Mouse (Mus musculus) c-Kit-negative CD71-positive TER-119-positive erythroid progenitor cells, embryonic 14.5 days (primary cell): ENCODE measurements at regions not wholly inside any gene's neighbourhood (a gene's known extent, or its start where the extent isn't known, plus 50 kb on each side); places are given as distances from the start of the nearest gene placed in this dataset.
"Not testable (repeated sequence)": the region's sequence is repeated elsewhere in the genome, so short reads cannot be mapped to it uniquely, and the experiment has no call there.

ENCODE experiments used
- DNase-seq: peaks from one replicate; pipeline ENCODE4 v3.0.0-alpha.2; 2013; ENCODE audit warnings: low read depth, low spot score

- DNase-seq = no peak
These were observed 420.9 kb downstream of the 1190002N15Rik start for GRCm38 (mm10) chr9:94116961-94117360.

DNA sequence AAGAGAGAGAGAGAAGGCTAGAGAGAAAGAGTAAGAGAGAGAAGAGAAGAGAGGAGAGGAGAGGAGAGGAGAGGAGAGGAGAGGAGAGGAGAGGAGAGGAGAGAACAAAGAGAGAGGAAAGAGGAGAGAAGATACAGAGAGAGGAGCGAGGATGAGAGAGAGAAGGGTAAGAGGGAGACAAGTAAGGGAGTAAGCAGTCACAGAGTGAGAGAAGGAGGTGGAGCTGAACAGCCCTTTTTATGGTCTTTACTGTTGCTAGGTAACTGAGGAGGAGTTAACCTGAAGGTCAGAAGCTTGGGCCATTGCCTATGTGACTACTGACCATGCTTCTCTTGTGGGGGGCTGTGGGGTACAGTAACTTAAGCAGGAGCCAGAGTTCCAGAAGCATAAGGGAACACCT lies 430.2 kb downstream of the 1190002N15Rik start:
- DNase-seq = not testable (repeated sequence)

DNA sequence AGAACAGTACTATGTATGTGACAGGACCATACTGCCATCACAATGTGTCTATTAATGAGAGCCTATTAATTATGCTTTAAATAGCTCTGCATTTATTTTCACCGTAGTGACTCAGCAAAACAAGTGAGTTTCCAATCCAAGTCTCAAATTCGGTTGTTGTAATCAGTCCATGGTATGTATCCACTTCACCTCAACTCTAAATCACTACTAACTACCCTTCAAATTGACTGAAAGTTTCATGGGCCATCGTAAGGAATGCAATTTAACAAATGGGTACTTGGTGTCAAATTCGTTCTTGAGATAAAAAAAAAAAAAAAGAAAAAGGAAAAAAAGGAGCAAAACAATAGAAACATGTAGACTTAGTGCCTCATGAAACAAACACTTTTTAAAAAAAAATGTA lies 433.2 kb downstream of the 1190002N15Rik start:
- no peak for DNase-seq

DNA sequence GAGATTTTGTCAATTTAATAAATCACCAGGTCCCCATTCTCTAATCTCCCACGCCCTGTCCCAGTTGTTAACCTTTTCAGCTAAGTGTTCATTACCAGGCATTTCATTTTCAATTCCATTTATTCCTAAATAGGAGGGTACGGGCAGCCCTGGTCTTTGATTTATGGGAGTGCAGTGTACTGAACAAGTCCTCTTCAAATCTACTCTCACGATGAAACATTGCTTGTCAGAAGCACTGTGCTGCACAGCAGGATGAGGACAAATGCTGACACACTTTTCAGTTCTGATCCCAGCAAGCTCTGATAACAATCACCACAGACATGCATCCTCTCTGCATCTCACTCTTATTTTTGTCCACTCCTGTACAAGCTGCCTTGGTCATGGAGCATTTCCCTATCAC lies 435.9 kb downstream of the 1190002N15Rik start:
- no peak for DNase-seq

DNA sequence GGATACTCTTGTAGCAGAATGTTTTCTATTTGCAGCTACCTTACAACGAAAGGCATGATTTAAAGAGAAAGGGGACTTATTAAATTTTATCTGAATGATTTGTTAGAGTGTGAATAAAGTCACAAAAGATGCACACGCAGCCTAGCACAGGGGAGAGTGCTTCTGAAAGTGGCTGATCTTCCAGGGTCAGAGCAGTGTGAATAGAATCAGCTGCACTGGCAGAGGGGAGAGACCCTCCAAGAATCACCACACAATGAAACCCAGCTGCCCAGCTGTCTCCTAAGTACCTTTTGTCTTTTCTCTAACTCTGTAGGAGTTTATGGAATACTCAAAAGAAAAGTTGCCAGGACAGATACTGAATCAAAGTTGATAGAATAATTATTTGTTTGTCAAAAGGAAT lies 443.1 kb downstream of the 1190002N15Rik start:
- DNase-seq = no peak

DNA sequence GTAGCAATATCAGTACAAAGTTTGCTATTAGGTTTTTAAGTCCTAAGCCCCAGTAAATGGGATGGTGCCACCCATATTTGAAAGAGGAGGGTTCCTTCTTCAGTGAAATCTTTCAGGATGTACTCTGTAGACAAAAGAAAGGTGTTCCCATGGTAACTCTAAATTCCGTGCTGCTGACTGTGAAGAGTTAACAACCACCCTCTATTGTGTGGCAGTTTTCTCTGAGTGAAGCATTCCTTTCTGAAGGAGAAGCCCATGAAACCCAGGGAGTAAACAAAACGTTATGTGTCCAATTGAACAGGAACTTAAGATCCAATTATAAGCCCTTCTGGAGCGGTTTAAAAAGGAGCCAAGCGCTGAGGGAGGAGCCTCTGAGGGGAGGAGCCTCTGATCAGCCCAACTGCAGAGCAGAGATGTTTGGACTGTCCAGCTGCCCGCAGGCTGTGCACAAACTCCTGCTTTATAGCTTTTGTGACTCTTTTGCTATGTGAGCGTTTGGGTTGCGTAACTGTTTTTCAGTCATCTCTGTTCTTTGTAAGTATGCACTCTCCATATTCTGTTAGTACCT lies 446.1 kb downstream of the 1190002N15Rik start:
- DNase-seq = no peak

DNA sequence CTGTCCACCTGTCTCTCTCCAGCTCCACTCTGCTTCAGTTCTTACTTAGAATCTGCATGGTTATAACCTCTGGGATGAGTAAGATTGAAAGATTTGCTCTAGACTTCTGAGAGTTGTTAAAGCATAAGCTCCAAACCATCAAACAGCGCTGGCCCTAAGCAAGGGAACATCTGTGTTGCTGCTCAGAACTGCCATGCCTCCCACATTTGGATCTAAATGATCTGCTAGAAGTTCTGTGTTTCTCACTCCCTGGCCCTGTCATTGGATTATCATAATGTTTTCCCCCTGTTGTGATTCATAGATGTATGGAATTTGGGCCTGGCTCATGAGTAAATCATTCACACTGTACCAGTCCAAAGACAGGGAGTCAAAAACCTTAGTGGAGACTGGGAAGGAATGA lies 448.1 kb downstream of the 1190002N15Rik start:
- DNase-seq = no peak

DNA sequence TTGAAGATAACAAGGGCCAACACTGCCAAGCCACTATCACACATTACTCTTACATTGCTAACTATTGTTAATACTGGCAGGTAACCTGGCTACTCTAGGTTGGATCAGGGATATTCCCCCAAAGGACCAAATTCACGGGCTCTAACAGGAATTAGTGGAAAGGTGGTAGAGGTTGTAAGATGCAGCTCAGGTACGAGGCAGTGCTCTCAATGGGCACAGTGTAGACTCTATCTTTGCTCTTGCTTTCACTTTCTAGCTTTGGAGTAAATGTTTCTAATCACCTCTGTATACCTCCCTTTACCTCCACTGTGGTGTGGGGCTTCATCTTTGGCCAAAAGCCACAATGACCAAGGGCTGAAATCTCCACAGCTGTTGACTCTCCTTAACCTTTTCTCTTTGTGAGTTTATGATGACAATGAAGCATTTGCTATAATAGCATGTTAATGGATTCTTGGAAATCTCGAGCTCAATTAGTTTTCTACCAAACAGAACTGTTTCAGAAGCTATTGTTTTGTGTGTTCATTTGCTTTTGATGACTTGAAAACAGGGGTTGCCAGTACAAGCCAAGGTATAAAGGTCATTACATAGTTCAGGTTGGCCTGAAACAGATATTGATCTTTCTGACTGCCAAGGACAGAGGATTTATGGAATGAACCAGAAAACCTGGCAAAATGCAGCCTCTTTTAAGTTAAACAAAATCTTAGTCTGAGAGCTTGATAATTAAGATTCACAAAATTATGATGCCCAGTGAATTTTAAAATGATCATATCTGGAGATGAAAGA lies 454.1 kb downstream of the 1190002N15Rik start:
- no peak for DNase-seq

- no peak for DNase-seq
These were observed 463.0 kb downstream of the 1190002N15Rik start for GRCm38 (mm10) chr9:94074904-94075303.

DNA sequence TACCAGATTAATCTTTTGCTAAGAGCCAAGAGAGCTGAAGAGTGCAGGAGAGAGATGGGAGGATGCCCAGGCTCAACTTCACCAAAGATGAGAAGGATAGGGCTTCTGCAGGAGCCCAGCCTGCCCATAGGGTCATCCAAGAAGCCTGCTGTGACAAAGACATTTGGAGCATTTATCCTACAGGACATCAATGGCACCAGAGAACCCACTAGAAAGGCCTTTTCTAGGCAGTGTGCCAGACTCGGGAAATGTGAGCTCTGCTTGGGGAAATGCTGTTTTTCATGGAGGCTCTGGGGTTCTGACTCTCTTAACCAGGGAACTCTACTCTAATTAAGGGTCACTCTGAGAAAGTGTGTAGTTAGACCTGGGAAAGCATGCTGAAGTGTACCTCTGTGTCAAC lies 470.8 kb downstream of the 1190002N15Rik start:
- no peak for DNase-seq

GRCm38 (mm10) chr9:94053229-94053628 lies 484.7 kb downstream of the 1190002N15Rik start:
- DNase-seq = no peak

- no peak for DNase-seq
These were observed 490.0 kb downstream of the 1190002N15Rik start for GRCm38 (mm10) chr9:94047845-94048244.

DNA sequence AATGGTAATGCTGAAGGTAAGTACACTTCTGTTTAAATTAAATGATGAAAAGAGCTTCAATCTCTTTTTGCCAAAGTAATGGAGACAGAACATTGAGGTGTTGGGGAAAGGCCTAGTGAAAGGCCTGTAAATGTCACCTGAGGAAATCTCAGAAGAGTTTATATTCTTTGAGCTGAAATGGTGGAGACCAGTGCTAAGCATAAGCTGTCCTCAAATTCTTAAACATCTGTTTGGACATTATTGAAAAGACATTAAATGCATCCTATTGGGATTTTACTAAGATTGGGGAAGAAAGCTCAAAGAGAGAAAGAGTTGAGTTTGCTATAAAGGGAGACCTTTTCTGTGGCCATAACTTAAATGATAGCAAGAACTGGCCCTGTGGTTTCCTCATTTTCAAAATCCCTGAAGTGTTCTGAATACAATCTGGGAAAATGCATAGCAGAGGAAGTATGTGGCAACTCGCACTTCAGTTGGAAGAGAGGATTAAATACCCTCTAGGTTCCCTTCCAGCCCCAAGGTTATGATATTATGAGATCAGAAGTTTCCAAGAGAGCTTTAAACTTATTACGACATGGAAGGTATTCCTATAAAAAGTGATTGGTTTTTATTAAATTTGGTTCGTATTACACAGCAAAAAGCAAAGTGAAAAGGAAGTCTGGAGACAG lies 492.3 kb downstream of the 1190002N15Rik start:
- no peak for DNase-seq

- no peak for DNase-seq
These were observed 514.1 kb downstream of the 1190002N15Rik start for GRCm38 (mm10) chr9:94023761-94024160.

- no peak for DNase-seq
These were observed 516.5 kb downstream of the 1190002N15Rik start for GRCm38 (mm10) chr9:94021293-94021903.

GRCm38 (mm10) chr9:94016747-94017487 lies 521.0 kb downstream of the 1190002N15Rik start:
- DNase-seq = no peak

- DNase-seq = no peak
These were observed 545.7 kb downstream of the 1190002N15Rik start for GRCm38 (mm10) chr9:93992216-93992615.

DNA sequence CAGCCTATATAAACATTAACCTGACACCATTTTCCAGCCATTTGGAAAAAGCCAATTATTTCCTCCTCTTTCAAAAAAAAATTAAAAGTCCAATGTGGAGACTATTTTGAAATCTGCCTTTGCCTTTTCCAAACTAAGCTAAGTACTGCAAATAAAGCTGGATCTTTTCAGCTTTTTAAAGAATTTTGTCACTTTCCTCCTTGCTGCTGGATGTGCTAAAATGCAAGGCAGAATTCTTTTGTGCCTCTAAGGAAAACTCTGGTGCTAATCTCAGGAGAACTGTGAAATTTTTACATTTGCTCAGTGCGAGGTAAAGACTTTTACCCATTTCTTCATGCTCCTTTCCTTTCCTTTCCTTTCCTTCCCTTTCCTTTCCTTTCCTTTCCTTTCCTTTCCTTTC lies 546.7 kb downstream of the 1190002N15Rik start:
- DNase-seq = no peak

DNA sequence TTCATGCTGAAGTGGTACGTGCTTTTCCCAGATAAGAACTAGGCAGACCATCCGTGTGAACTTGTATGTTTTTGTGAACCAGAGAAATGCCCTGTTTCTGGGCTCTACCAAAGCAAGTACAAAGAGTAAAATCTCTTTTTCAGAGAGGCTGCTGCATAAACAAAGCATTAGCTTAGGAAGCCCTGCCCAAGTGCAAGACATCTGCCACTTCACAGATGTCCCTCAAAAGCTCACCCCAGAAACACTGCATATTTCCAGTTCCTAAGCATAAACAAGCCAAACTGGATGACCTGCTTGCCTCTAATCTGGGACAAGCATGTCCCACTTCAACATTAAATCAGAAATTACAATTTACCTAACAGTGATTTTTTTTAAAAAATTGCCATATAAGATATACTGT lies 556.7 kb downstream of the 1190002N15Rik start:
- DNase-seq = no peak

GRCm38 (mm10) chr9:93969691-93970284 lies 568.1 kb downstream of the 1190002N15Rik start:
- DNase-seq = no peak

- DNase-seq = no peak
These were observed 568.8 kb downstream of the 1190002N15Rik start for GRCm38 (mm10) chr9:93969118-93969517.
